Mouse (Mus musculus) subcutaneous adipose tissue, adult 2 months (tissue): ENCODE results near the gene Ugt1a2. TPM values are rescaled to one million over a fixed set of nuclear protein-coding genes. Genes with fewer than 3 reads are reported as not detected.

Experiments used
- polyA plus RNA-seq: library from polyadenylated mRNA; depleted of rRNA; stranded (reverse); fragments of >200 nt; gene quantifications from 2 replicates; pipeline ENCODE4 v1.2.3, GENCODE M21; 2012; ENCODE audit warnings: low replicate concordance; rRNA removed

Ugt1a2 gene
- polyA plus RNA-seq = 0.33 TPM in 1 of 2 replicates, not detected in the other

GRCm38 (mm10) chr1:88200456-88200855 is at the start of gene Ugt1a2:
TSS of gene Ugt1a2 (plus strand) at chr1:88200601.

GRCm38 (mm10) chr1:88165711-88166110 is 34.7 kb upstream of the Ugt1a2 start, which contains the start of gene Ugt1a5:
TSS of gene Ugt1a5 (plus strand) at chr1:88166012.

GRCm38 (mm10) chr1:88205294-88205922 is 5.0 kb downstream of the Ugt1a2 start, which contains the start of gene Dnajb3:
TSS of gene Dnajb3 (minus strand) at chr1:88205782.

GRCm38 (mm10) chr1:88211812-88212211 is 11.4 kb downstream of the Ugt1a2 start, which contains the start of gene Ugt1a1:
TSS of gene Ugt1a1 (plus strand) at chr1:88211959.

DNA sequence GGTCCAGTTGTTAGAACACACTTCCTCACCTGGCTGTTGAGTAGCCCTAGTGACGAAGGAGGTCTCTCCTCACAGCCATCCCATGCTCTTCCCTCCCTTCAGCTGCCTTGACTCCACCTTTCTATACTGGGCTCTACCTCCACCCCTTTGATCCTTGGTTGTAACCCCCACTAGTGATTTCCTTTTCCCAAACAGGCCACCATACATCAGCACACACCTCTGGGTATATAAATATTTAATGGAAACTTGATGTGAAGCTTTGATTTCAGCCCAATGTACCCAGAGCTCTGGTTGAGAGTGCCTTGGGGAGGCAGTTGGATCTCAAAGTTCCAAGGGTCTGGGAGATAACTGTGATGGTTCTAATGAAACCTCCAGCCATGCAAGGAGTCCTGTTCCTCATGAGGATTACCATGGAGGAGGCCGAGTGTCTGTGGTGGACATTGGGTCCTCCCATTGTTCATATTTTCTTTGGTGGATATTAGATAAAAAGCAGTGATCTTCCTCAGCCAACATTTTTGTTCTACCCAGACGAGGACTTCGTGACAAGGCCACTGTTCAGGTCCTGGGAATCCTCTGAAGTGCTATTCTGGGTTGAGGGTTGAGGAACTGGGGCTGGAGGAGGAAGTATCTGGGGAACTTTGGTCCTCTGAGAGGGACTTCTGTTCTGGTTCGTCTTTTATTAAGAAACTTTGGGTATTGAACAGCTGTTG is 26.4 kb downstream of the Ugt1a2 start, which contains the start of gene Mroh2a:
Mroh2a (plus strand) TSS at position 317 of the 710 bp plus-strand sequence.

Other genes starting within 250 kb of the Ugt1a2 start
- 17.3 and 17.5 TPM in 2 replicates for gene Usp40, start 192.1 kb upstream of the Ugt1a2 start, polyA plus RNA-seq
- 0.11 and 0.30 TPM in 2 replicates for gene Ugt1a10, start 145.2 kb upstream of the Ugt1a2 start, polyA plus RNA-seq
- 0.27 and 1.1 TPM in 2 replicates for gene Ugt1a9, start 129.8 kb upstream of the Ugt1a2 start, polyA plus RNA-seq
- 0.69 TPM in 1 of 2 replicates, not detected in the other for gene Ugt1a8, start 112.8 kb upstream of the Ugt1a2 start, polyA plus RNA-seq
- gene Ugt1a7c, start 105.5 kb upstream of the Ugt1a2 start, polyA plus RNA-seq = 10.8 and 16.0 TPM in 2 replicates
- gene Ugt1a6b, start 97.3 kb upstream of the Ugt1a2 start, polyA plus RNA-seq = 26.5 and 159 TPM in 2 replicates
- gene Ugt1a6a, start 65.8 kb upstream of the Ugt1a2 start, polyA plus RNA-seq = 44.0 and 172 TPM in 2 replicates
- 0.40 and 1.0 TPM in 2 replicates for gene Ugt1a5, start 34.6 kb upstream of the Ugt1a2 start, polyA plus RNA-seq
- 2.8 TPM in 1 of 2 replicates, not detected in the other for gene Dnajb3, start 5.2 kb downstream of the Ugt1a2 start, polyA plus RNA-seq
- 0.62 and 2.2 TPM in 2 replicates for gene Ugt1a1, start 11.4 kb downstream of the Ugt1a2 start, polyA plus RNA-seq
- 0.16 and 0.62 TPM in 2 replicates for gene Mroh2a, start 26.4 kb downstream of the Ugt1a2 start, polyA plus RNA-seq
- 43.1 and 84.3 TPM in 2 replicates for gene Hjurp, start 77.0 kb downstream of the Ugt1a2 start, polyA plus RNA-seq
- not detected in 2 replicates for gene Trpm8, start 77.1 kb downstream of the Ugt1a2 start, polyA plus RNA-seq
- gene Spp2, start 206.4 kb downstream of the Ugt1a2 start, polyA plus RNA-seq = 0.81 TPM in 1 of 2 replicates, not detected in the other